Mouse (Mus musculus) liver, adult 2 months (tissue): ENCODE results near the gene Rab22a. TPM values are rescaled to one million over a fixed set of nuclear protein-coding genes. Genes with fewer than 3 reads are reported as not detected.
A peak's percentile ranks its signal among the peaks of the same experiment; 100 is the strongest.
"Not testable (repeated sequence)": the region's sequence is repeated elsewhere in the genome, so short reads cannot be mapped to it uniquely, and the experiment has no call there.

Source experiments
- DNase-seq: peaks from one replicate; pipeline ENCODE4 v3.0.0-alpha.2; 2011; ENCODE audit warnings: low read depth, low spot score; ENCODE audit errors: extremely low read depth
- H3K27ac ChIP-seq: fragments of 200-500 bp; replicated peaks from 2 replicates; pipeline ENCODE4 v1.5.1; 2012; ENCODE audit warnings: low read depth, mild to moderate bottlenecking, control low read depth, inconsistent platforms, low read length; ENCODE audit not compliant: insufficient read depth
- H3K27me3 ChIP-seq: fragments of 200-500 bp; 2 replicates; pipeline ENCODE4 v1.6.1; 2012; ENCODE audit warnings: mild to moderate bottlenecking, moderate library complexity, low read length, inconsistent platforms; ENCODE audit not compliant: control insufficient read depth, insufficient read depth
- H3K36me3 ChIP-seq: fragments of 200-500 bp; 2 replicates; pipeline ENCODE4 v1.6.1; 2012; ENCODE audit warnings: low read length, inconsistent platforms; ENCODE audit not compliant: control insufficient read depth, insufficient read depth
- H3K4me1 ChIP-seq: fragments of 200-500 bp; 2 replicates; pipeline ENCODE4 v1.6.1; 2011; ENCODE audit warnings: low read length; ENCODE audit not compliant: control insufficient read depth, insufficient read depth
- H3K4me3 ChIP-seq: fragments of 200-500 bp; 2 replicates; pipeline ENCODE4 v1.5.1; 2011; ENCODE audit warnings: low read depth, mild to moderate bottlenecking, control low read depth, low read length, moderate library complexity; ENCODE audit not compliant: insufficient read depth
- H3K79me2 ChIP-seq: fragments of 200-500 bp; 2 replicates; pipeline ENCODE4 v1.6.1; 2012; ENCODE audit warnings: inconsistent platforms, mild to moderate bottlenecking, low read length, moderate library complexity; ENCODE audit not compliant: control insufficient read depth, insufficient read depth
- H3K9ac ChIP-seq: fragments of 200-500 bp; 2 replicates; pipeline ENCODE4 v1.6.1; 2012; ENCODE audit warnings: low read depth, mild to moderate bottlenecking, control low read depth, inconsistent platforms, low read length
- CTCF ChIP-seq: fragments of 200-500 bp; IDR thresholded peaks from 2 replicates; pipeline ENCODE4 v1.5.1; 2011; ENCODE audit warnings: low read depth, low read length, control low read depth
- POLR2A ChIP-seq: fragments of 200-500 bp; IDR thresholded peaks from 2 replicates; pipeline ENCODE4 v1.6.1; 2011; ENCODE audit warnings: low read length, control low read depth; ENCODE audit not compliant: insufficient read depth; ENCODE audit errors: extremely low read depth
- WGBS: fragments of 180-500 bp; shearing (Covaris S2); methylation state at CpG from one replicate; pipeline ENCODE4 v1.1.7; 2018; 5-methylcytosine and 5-hydroxymethylcytosine counted together
- polyA plus RNA-seq: library from polyadenylated mRNA; depleted of rRNA; stranded (reverse); fragments of >200 nt; gene quantifications from 2 replicates; pipeline ENCODE4 v1.2.3, GENCODE M21; 2012
- total RNA-seq: library from RNA; depleted of rRNA; stranded (reverse); fragments of >200 nt; gene quantifications from 2 replicates; pipeline ENCODE4 v1.2.3, GENCODE M21; 2014

The Rab22a gene
- total and polyA plus RNA-seq, 2 experiments, result 8.6 to 20.2 TPM

- Histone ChIP-seq H3K4me3 (no peak overlapping the region), H3K79me2 (no peaks in the 10 kb centered on the region), H3K36me3 (no peaks in the 10 kb centered on the region), H3K4me1 (no peaks in the 10 kb centered on the region), H3K27me3 (no peaks in the 10 kb centered on the region), H3K9ac (no peak overlapping the region), H3K27ac (no peak overlapping the region)
- WGBS, result 85% methylated on average over 7 of the region's 7 CpGs
- TF ChIP-seq CTCF (no peak), POLR2A (no peak)
- no peak for DNase-seq
These were observed 37.4 kb upstream of the Rab22a start for GRCm38 (mm10) chr2:173622173-173622601.

DNA sequence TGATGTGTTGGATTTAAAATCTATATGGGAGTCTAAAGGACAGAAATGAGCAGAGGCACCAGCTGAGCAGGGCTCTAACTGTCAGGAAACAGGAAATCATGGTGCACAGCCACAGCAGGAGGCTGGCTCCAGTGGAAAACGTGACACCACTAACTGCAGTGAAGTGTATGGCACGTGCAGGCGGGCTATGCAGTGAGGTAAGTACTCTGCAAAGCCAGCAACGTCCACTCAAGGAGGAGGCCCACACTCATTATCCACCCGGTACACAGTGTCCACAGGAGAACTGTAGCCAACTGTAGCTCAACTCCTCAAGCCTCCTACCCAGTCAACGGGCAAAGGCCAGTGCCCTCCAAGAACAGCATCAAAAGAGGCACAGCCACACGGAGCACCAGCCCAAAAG, 34.9 kb upstream of the Rab22a start:
- DNase-seq, result no peak
- H3K27ac ChIP-seq, result no peak overlapping the region
- H3K27me3 ChIP-seq, result no peaks in the 10 kb centered on the region
- TF ChIP-seq CTCF (no peak), POLR2A (no peak)
- H3K79me2 ChIP-seq, result no peaks in the 10 kb centered on the region
- 88% methylated on average over 7 of the region's 7 CpGs for WGBS
- no peaks in the 10 kb centered on the region for H3K4me1 ChIP-seq
- H3K36me3 ChIP-seq, result no peaks in the 10 kb centered on the region
- no peak overlapping the region for H3K9ac ChIP-seq
- H3K4me3 ChIP-seq, result no peak overlapping the region

DNA sequence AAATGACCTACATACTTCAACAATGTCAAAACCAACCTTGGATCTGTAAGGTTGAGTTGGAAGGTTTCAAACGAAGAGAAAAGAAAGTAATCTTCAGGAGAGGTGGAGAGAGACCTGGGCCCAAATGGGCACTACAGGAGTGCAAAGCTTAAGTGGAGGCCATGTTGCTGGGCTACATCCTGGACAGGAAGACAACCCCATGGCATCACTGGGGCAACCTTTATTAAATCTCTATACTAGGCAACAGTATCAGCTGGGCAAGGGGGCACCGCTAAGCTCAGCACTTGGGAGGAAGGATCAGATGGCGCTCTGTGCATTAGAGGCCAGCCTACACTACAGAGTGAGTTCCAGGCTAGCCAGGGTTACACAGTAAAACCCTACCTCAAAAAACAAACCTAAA, 33.8 kb upstream of the Rab22a start:
- TF ChIP-seq CTCF (no peak), POLR2A (no peak)
- H3K27ac ChIP-seq, result no peak overlapping the region
- 96% methylated on average over 3 of the region's 3 CpGs for WGBS
- DNase-seq, result no peak
- H3K79me2 ChIP-seq, result no peaks in the 10 kb centered on the region
- H3K4me3 ChIP-seq, result no peak overlapping the region
- no peaks in the 10 kb centered on the region for H3K36me3 ChIP-seq
- H3K4me1 ChIP-seq, result no peaks in the 10 kb centered on the region
- no peaks in the 10 kb centered on the region for H3K27me3 ChIP-seq
- H3K9ac ChIP-seq, result no peak overlapping the region

DNA sequence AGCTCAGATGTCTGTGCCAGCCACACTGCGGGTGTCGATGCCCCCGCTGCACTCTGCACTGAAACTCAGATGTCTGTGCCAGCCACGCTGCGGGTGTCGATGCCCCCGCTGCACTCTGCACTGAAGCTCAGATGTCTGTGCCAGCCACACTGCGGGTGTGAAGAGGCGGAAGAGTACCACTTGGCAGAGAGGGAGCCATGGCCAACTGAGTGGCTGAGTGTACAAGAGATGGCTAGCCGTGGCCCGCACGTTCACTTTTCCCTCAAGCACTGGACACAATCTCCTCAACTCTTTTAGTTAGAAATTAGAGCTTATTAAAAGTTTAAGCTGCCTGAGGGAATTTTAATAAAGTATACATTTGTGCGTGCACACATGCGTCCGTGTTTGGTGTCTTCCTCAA, 25.5 kb upstream of the Rab22a start:
- not testable (repeated sequence) for H3K79me2 ChIP-seq, H3K27ac ChIP-seq, H3K4me3 ChIP-seq, H3K9ac ChIP-seq, H3K36me3 ChIP-seq, H3K27me3 ChIP-seq, H3K4me1 ChIP-seq
- peak; percentile 30 for DNase-seq
- 87% methylated on average over 15 of the region's 15 CpGs for WGBS

GRCm38 (mm10) chr2:173641370-173641769, 18.2 kb upstream of the Rab22a start:
- no peaks in the 10 kb centered on the region for H3K4me1 ChIP-seq
- no peak for DNase-seq
- H3K79me2 ChIP-seq, result no peaks in the 10 kb centered on the region
- H3K36me3 ChIP-seq, result no peaks in the 10 kb centered on the region
- no peak overlapping the region for H3K9ac ChIP-seq
- TF ChIP-seq CTCF (no peak), POLR2A (no peak)
- no peak overlapping the region for H3K4me3 ChIP-seq
- H3K27me3 ChIP-seq, result no peaks in the 10 kb centered on the region
- H3K27ac ChIP-seq, result no peak overlapping the region

DNA sequence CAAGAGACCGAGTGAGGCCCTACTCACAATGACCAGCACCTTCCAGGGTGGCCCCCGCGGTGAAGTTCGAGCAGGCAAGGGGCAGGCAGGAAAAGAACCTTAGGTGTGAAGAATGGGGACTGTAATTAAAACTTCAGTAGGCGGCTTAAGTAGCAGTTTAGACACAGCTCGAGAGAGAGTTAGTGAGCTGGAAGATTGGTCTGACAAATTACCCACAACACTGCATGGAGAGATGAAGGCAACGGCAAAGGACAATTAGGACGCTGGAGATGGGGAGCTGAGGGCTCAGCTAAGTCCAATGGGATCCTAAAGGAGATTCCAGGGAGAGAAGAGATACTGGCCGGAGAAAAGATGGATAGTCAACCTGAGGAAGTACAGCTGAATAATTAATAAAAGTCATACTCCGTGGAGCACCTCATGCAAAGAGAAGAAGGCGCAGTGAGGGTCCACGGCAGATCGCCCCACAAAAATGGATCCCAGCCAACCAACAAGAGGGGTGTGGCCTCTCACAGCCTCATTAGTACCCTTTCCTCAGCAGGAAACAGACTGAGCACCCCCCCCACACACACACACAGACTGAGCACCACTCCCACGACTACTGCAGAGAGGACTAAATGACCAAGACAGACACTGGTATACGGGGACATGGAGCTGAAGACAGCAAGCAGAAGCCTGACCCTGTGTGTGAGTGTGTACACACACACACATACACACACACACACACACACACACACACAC, 17.1 kb upstream of the Rab22a start:
- Histone ChIP-seq H3K4me1 (no peaks in the 10 kb centered on the region), H3K27ac (no peak overlapping the region), H3K9ac (no peak overlapping the region), H3K36me3 (no peaks in the 10 kb centered on the region), H3K4me3 (no peak overlapping the region), H3K27me3 (no peaks in the 10 kb centered on the region), H3K79me2 (no peaks in the 10 kb centered on the region)
- no peak for TF ChIP-seq POLR2A
- TF ChIP-seq CTCF, result no peak
- DNase-seq, result no peak
- 91% methylated on average over 15 of the region's 15 CpGs for WGBS
